11 mouse cellular contexts compared by ENCODE assay signal in the genomic region with DNA sequence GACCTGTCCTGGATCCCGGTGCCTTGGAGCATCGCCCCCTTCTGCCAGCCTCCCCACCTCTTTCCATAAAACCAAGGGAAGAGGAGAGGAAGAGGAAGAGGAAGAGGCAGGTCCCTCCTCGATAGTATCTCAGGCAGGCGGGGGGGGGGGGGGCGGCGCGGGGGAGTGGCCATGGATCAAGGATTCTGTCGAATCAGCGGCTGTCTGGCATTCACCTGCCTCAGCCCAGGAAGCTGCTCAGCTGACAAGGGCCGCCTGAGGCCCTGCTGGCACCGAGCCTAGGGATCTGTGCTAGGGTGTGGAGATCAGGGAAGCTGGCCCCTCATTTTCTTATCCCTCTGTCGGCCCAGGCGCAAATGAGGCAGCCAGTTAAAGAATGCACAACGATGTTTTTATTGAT. TPM values are rescaled to one million over a fixed set of nuclear protein-coding genes. Genes with fewer than 3 reads are reported as not detected.
DNase-seq lines count a peak whose midpoint lies in the region; ATAC-seq lines count a peak whose summit lies in the region.
"Had no signal": no experiment of that assay in that cellular context is flagged by ENCODE, and none has a peak within 500 bp of the region (broad histone marks: within the 10 kb centered on the region; RNA-seq: fewer than 3 reads in every experiment).

No protein-coding gene starts in this region.

- H3K4me3 ChIP-seq in heart, embryonic 13.5 days, result no peak overlapping the region
- H3K4me3 ChIP-seq: forebrain, embryonic 10.5 days; myocyte had no signal

- H3K27ac ChIP-seq in heart, embryonic 13.5 days (replicated peaks), result peak overlapping the region; percentile 70
- H3K27ac ChIP-seq: forebrain, embryonic 10.5 days had no signal

- intact Hi-C loops in left cerebral cortex, postnatal 14 days (cut with DNase I), result loop anchor here (5.0 kb wide), 1 partner anchor 130 kb away; no protein-coding TSS in a partner anchor

- peak overlapping the region; percentile 54 for H3K4me2 ChIP-seq in heart, embryonic 13.5 days

- 0 out of 2 replicates have a peak overlapping the region, but pooled peaks have one; percentile 3 for H3K9ac ChIP-seq in heart, embryonic 13.5 days

- H3K27me3 ChIP-seq in heart, embryonic 13.5 days (replicated peaks), result 0 out of 2 replicates have a peak, but pooled peaks cover 17% of the 10 kb centered on the region

- DNase-seq in heart, adult 11 months, result no peak
- DNase-seq in R1 (ENCODE audit: low read depth, low spot score) (peak; percentile 23), liver (peak; percentile 53)
- DNase-seq in induced T-regulatory cell, adult 2 months (ENCODE audit: low read depth), result peak; percentile 29
- DNase-seq in urinary bladder, postnatal 10 days (ENCODE audit: low spot score), result no peak
- DNase-seq in left cerebral cortex, postnatal 14 days (ENCODE audit: low spot score in 2 of 2), result no peak
- no peak for DNase-seq in cerebellum, adult 9-11 months

- H3K9me3 ChIP-seq in heart, embryonic 13.5 days, result no peaks in the 10 kb centered on the region; the same call in 1 of the 2 replicates
- H3K9me3 ChIP-seq: forebrain, embryonic 10.5 days had no signal

- peaks cover 76% of the 10 kb centered on the region for H3K4me1 ChIP-seq in heart, embryonic 13.5 days

- ATAC-seq in heart, embryonic 13.5 days (ENCODE audit: extremely low read depth, insufficient number of reproducible peaks, low FRiP score, low TSS enrichment), result no peak

- 5% methylated on average over 14 of the region's 14 CpGs for WGBS in heart, embryonic 13.5 days

- H3K36me3 ChIP-seq in heart, embryonic 13.5 days, result no peaks in the 10 kb centered on the region
- H3K36me3 ChIP-seq: forebrain, embryonic 10.5 days had no signal

RNA-seq across cellular contexts. Expression of a gene that starts 2.2 kb away (rescaled TPM):
- 0.24 and 0.25 TPM in 2 replicates for polyA plus RNA-seq in heart, embryonic 13.5 days (2015; fragmentation: Nextera tagmentation; extraction: Ambion mirVana)
- under 1 TPM in 1 of 2 experiments, not detected in 1; 0.11 TPM for total RNA-seq in left cerebral cortex, postnatal 14 days (2021)
- polyA plus RNA-seq: stomach, embryonic 14.5 days had no signal

RNA-seq across cellular contexts. Expression of a gene that starts 33.0 kb away (rescaled TPM):
- polyA plus RNA-seq in heart, embryonic 13.5 days (2015; fragmentation: Nextera tagmentation; extraction: Ambion mirVana), result 0.12 and 0.18 TPM in 2 replicates
- not detected for total RNA-seq in left cerebral cortex, postnatal 14 days (2021)

RNA-seq across cellular contexts. Expression of a gene that starts 38.6 kb away (rescaled TPM):
- polyA plus RNA-seq in heart, embryonic 13.5 days (2015; fragmentation: Nextera tagmentation; extraction: Ambion mirVana), result 2.1 and 2.4 TPM in 2 replicates
- total RNA-seq in left cerebral cortex, postnatal 14 days (2021), result not detected

Comparison
In these comparisons a context has a peak if more than half of its experiments do, and no peak if none do; other contexts are left out.
1. DNase-seq: peak in R1 (single experiment), induced T-regulatory cell, adult 2 months (single experiment) and liver (single experiment); none in heart, adult 11 months (single experiment), urinary bladder, postnatal 10 days (single experiment), left cerebral cortex, postnatal 14 days (0 of 2) and cerebellum, adult 9-11 months (single experiment).